Mouse (Mus musculus) CD4-positive, CD25-positive, alpha-beta regulatory T cell (primary cell): Measurements from ENCODE around the gene Hist1h1d. TPM values are rescaled to one million over a fixed set of nuclear protein-coding genes. Genes with fewer than 3 reads are reported as not detected.

Source experiments
- polyA plus RNA-seq: library from polyadenylated mRNA; unstranded; fragments of 100-300 nt; shearing (Covaris generic); gene quantifications from one replicate; pipeline ENCODE4 v1.2.1, GENCODE M21; 2017

The Hist1h1d gene
- polyA plus RNA-seq, 1 experiment from 2014 or later, result 0.60 TPM

Other genes starting within 250 kb of the Hist1h1d start
- 25.9 TPM for gene Zfp322a, start 184.1 kb upstream of the Hist1h1d start, polyA plus RNA-seq
- 12.4 TPM for gene Abt1, start 129.4 kb upstream of the Hist1h1d start, polyA plus RNA-seq
- 0.05 TPM for gene Btn1a1, start 87.4 kb upstream of the Hist1h1d start, polyA plus RNA-seq
- not detected for gene Btn2a2, start 64.4 kb upstream of the Hist1h1d start, polyA plus RNA-seq
- 5.1 TPM for gene Hist1h4h, start 22.2 kb upstream of the Hist1h1d start, polyA plus RNA-seq
- gene Hist1h2af, start 19.4 kb upstream of the Hist1h1d start, polyA plus RNA-seq, result not detected
- gene Hist1h3g, start 17.8 kb upstream of the Hist1h1d start, polyA plus RNA-seq, result 0.53 TPM
- not detected for gene Hist1h2bh, start 9.9 kb upstream of the Hist1h1d start, polyA plus RNA-seq
- 0.37 TPM for gene Hist1h3f, start 9.2 kb upstream of the Hist1h1d start, polyA plus RNA-seq
- 0.66 TPM for gene Hist1h4f, start 1.6 kb upstream of the Hist1h1d start, polyA plus RNA-seq
- 2.0 TPM for gene Hist1h3e, start 9.1 kb downstream of the Hist1h1d start, polyA plus RNA-seq
- gene Hist1h2ae, start 18.0 kb downstream of the Hist1h1d start, polyA plus RNA-seq, result 4.5 TPM
- 3.0 TPM for gene Hist1h2bg, start 18.1 kb downstream of the Hist1h1d start, polyA plus RNA-seq
- gene Hist1h2bf, start 20.9 kb downstream of the Hist1h1d start, polyA plus RNA-seq, result 0.68 TPM
- not detected for gene Hist1h2ad, start 21.1 kb downstream of the Hist1h1d start, polyA plus RNA-seq
- 0.18 TPM for gene Hist1h3d, start 22.5 kb downstream of the Hist1h1d start, polyA plus RNA-seq
- 17.1 TPM for gene Hist1h4d, start 28.3 kb downstream of the Hist1h1d start, polyA plus RNA-seq
- gene Hist1h2be, start 67.9 kb downstream of the Hist1h1d start, polyA plus RNA-seq, result 3.0 TPM
- gene Hist1h1e, start 69.3 kb downstream of the Hist1h1d start, polyA plus RNA-seq, result 13.2 TPM
- 0.59 TPM for gene Hist1h2ac, start 130.7 kb downstream of the Hist1h1d start, polyA plus RNA-seq
- gene Hist1h2bc, start 130.9 kb downstream of the Hist1h1d start, polyA plus RNA-seq, result 10.5 TPM
- not detected for gene Hist1h1t, start 142.6 kb downstream of the Hist1h1d start, polyA plus RNA-seq
- gene Hist1h4c, start 145.2 kb downstream of the Hist1h1d start, polyA plus RNA-seq, result 5.3 TPM
- gene Hfe, start 157.6 kb downstream of the Hist1h1d start, polyA plus RNA-seq, result 0.74 TPM
- 23.2 TPM for gene Hist1h1c, start 185.5 kb downstream of the Hist1h1d start, polyA plus RNA-seq
- gene Hist1h3c, start 192.3 kb downstream of the Hist1h1d start, polyA plus RNA-seq, result 0.38 TPM
- not detected for gene Hist1h2bb, start 193.5 kb downstream of the Hist1h1d start, polyA plus RNA-seq
- 1.7 TPM for gene Hist1h2ab, start 197.9 kb downstream of the Hist1h1d start, polyA plus RNA-seq
- gene Hist1h3b, start 199.0 kb downstream of the Hist1h1d start, polyA plus RNA-seq, result not detected
- 14.5 TPM for gene Hist1h4b, start 203.8 kb downstream of the Hist1h1d start, polyA plus RNA-seq
- gene Hist1h4a, start 208.0 kb downstream of the Hist1h1d start, polyA plus RNA-seq, result not detected
- 4.0 TPM for gene Hist1h3a, start 209.1 kb downstream of the Hist1h1d start, polyA plus RNA-seq
- gene Hist1h1a, start 210.4 kb downstream of the Hist1h1d start, polyA plus RNA-seq, result 1.1 TPM
- gene Trim38, start 216.7 kb downstream of the Hist1h1d start, polyA plus RNA-seq, result not detected